Mouse (Mus musculus): ENCODE measurements around the gene Pnpla3. TPM values are rescaled to one million over a fixed set of nuclear protein-coding genes. Genes with fewer than 3 reads are reported as not detected.

Pnpla3 gene
- total RNA-seq, 2 experiments from 2014 or later: 7.3 to 8.1 TPM

GRCm38 (mm10) chr15:84188887-84189530 is 21.4 kb downstream of the Pnpla3 start:
- no peak for TF ChIP-seq CTCF (conservative IDR thresholded peaks at IDR 0.05)
- Histone ChIP-seq H3K27ac (no peak overlapping the region), H3K4me3 (no peak overlapping the region)
- no peak for DNase-seq (ENCODE audit: low spot score in 2 of 2)

- Histone ChIP-seq H3K27ac (no peak overlapping the region), H3K4me3 (no peak overlapping the region)
- no peak for TF ChIP-seq CTCF (conservative IDR thresholded peaks at IDR 0.05)
- DNase-seq (ENCODE audit: low spot score in 2 of 2): no peak
These were observed 22.2 kb downstream of the Pnpla3 start for GRCm38 (mm10) chr15:84189881-84190280.

DNA sequence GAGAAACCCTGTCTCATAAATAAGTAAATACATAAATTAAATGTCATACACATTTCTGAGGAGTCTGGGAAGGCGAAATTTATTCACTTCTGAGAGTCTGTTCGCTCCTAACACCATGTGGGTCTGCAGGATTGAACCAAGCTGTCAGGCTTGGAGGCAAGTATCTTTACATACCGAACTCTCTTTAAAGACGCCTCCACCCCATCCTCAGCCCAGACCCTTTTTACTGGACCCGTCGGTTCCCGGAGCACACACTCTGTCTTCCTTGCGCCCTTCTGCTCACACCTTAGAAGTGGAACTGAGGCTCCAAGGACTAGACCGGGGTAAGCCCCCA is 24.1 kb downstream of the Pnpla3 start:
- Histone ChIP-seq H3K4me3 (peak overlapping the region; percentile 99), H3K27ac (peak overlapping the region; percentile 97)
- DNase-seq (ENCODE audit: low spot score in 2 of 2): no peak
- TF ChIP-seq CTCF (conservative IDR thresholded peaks at IDR 0.05): no peak

GRCm38 (mm10) chr15:84192058-84192791 is 24.6 kb downstream of the Pnpla3 start, which contains the start of gene Samm50:
Gene Samm50 (plus strand): TSS chr15:84192241.
- peak; percentile 47 for TF ChIP-seq CTCF (conservative IDR thresholded peaks at IDR 0.05)
- peak within 1 kb of the TSS; percentile 99 for H3K4me3 ChIP-seq
- peak within 1 kb of the TSS; percentile 97 for H3K27ac ChIP-seq
- DNase-seq (ENCODE audit: low spot score in 2 of 2): peak; percentile 88 to 94

GRCm38 (mm10) chr15:84196486-84197165 is 29.0 kb downstream of the Pnpla3 start:
- TF ChIP-seq CTCF (conservative IDR thresholded peaks at IDR 0.05): no peak
- no peak overlapping the region for H3K27ac ChIP-seq

DNA sequence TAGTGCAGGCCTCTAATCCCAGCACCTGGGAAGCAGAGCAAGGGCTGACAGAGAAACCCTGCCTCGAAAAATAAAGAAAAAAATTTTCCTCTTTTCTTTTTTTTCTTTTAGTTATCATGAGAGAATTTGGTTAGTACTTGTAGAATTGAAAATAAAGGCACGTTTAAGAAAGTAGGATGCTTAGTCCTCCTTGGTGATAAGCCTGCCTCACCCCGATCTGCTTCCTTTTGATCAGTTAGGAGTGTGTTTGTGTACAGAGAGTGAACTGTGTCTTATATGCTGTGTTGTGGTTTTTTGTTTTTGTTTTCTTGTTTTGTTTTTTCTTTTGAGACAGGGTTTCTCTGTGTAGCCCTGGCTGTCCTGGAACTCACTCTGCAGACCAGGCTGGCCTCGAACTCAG is 39.7 kb downstream of the Pnpla3 start:
- Histone ChIP-seq H3K4me3 (no peak overlapping the region), H3K27ac (no peak overlapping the region)
- no peak for TF ChIP-seq CTCF (conservative IDR thresholded peaks at IDR 0.05)
- no peak for DNase-seq (ENCODE audit: low spot score in 2 of 2)

More at GRCm38 (mm10) chr15:84196486-84197165, 29.0 kb downstream of the Pnpla3 start:
- no peak overlapping the region for H3K4me3 ChIP-seq
- no peak for DNase-seq (ENCODE audit: low spot score in 2 of 2)

DNA sequence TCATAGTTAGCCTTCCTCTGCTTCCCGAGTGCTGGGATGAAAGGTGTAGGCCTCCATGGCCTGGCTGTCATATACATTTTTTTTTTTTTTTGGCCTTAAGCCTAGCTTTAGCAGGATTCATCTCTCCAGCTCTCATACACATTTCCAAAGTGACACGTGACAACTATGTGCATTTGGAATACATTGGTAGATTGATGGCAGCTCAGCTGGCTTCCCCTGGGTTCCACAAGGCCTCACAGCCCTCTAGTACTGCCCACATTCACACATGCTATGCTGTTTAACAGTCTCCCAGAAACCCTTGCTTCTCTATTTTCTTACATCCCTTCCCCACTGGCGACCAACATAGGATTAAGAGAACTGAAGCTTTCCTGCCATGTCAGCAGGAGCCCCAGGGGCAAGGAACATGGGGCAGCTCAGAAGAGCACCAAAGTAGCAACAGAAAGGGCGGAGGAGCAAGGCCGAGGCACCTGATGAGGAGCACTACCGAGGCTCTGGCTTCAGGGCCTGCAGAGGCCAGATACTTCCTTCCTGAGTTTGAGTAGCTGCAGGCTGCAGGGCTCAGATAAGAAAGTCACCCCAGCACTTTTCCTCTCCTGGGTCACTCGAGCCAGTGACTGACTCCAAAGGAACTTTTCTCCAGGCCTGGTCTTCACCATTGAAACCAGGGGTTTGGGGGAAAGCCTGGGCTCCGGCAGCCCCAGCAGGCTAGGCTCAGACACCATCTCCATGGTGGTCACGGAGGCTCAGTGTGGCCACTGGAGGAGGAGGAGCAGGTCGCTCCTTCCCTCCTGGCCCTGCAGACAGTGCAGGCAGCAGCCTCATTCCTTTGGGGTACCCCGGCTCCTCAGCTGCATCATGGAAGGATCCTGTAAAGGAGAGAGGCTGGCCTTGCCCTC is 42.1 kb downstream of the Pnpla3 start:
- Histone ChIP-seq H3K4me3 (no peak overlapping the region), H3K27ac (peak overlapping the region; percentile 65)
- no peak for DNase-seq (ENCODE audit: low spot score in 2 of 2)
- no peak for TF ChIP-seq CTCF (conservative IDR thresholded peaks at IDR 0.05)

- no peak for DNase-seq (ENCODE audit: low spot score in 2 of 2)
- no peak for TF ChIP-seq CTCF (conservative IDR thresholded peaks at IDR 0.05)
- peak overlapping the region; percentile 65; the same call in 1 of the 2 replicates for H3K27ac ChIP-seq
These were observed 42.8 kb downstream of the Pnpla3 start for GRCm38 (mm10) chr15:84210461-84210860.

DNA sequence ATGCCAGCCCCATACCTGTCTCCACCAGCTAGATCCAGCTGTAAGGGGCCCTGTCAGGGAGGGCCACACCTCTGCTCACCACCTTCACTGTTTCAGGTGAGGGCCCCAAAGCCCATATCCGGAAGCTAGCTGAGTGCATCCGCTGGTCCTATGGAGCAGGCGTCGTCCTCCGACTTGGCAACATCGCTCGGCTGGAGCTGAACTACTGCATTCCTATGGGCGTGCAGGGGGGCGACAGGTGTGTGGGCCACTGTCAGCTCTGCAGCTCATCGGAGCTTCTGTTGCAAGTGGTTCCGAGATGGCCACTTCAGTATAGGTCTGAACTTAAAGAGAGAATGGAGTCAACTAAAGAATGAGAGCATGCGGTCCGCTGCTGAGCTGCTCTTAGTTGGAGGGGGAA is 43.3 kb downstream of the Pnpla3 start:
- H3K27ac ChIP-seq: no peak overlapping the region

More at GRCm38 (mm10) chr15:84210461-84210860, 42.8 kb downstream of the Pnpla3 start:
- H3K4me3 ChIP-seq: no peak overlapping the region

GRCm38 (mm10) chr15:84211564-84211963 is 43.9 kb downstream of the Pnpla3 start:
- Histone ChIP-seq H3K27ac (peak overlapping the region; percentile 33; the same call in 1 of the 2 replicates), H3K4me3 (no peak overlapping the region)
- no peak for TF ChIP-seq CTCF (conservative IDR thresholded peaks at IDR 0.05)
- no peak for DNase-seq (ENCODE audit: low spot score in 2 of 2)

More for the DNA sequence above, 43.3 kb downstream of the Pnpla3 start:
- TF ChIP-seq CTCF (conservative IDR thresholded peaks at IDR 0.05): no peak
- no peak overlapping the region for H3K4me3 ChIP-seq
- no peak for DNase-seq (ENCODE audit: low spot score in 2 of 2)

DNA sequence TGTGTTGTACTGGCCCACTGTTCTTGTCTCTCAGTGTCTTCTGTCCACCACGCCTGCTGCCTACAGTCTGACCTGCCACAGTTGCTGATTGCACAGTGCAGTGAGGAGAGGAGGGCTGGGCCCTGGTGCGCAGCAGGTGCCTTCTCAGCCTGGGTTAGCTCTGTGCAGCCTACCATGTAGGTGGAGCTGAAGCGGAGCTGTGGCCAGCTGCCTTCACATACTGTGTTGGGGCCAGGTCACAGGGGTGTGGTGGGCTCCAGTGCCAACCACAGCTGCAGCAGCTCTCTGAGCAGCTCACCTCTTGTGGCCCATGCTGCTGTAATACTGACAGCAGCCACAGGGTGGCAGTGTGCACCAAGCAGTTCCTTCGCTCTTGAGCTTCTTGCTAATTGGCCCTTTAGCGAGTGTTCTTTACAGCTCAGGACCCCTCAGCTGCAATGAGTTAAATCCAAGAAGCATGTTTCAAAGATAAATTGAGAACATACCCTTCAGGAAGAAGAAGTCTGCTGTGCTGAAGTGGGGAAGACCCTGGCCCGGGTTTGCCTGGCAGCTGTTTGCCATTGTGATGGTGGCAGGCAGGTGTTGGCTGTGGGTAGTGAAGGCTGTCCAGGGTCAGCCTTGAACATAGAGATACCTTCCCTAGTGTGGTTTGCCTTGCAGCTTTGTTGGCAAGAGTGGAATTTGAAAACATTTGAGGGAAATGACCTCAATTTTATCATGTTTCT is 44.6 kb downstream of the Pnpla3 start:
- peak; percentile 81 to 96 for DNase-seq (ENCODE audit: low spot score in 2 of 2)
- TF ChIP-seq CTCF (conservative IDR thresholded peaks at IDR 0.05): peak; percentile 100; the same call in 1 of the 2 replicates
- H3K27ac ChIP-seq: peak overlapping the region; percentile 33; the same call in 1 of the 2 replicates
- H3K4me3 ChIP-seq: no peak overlapping the region

DNA sequence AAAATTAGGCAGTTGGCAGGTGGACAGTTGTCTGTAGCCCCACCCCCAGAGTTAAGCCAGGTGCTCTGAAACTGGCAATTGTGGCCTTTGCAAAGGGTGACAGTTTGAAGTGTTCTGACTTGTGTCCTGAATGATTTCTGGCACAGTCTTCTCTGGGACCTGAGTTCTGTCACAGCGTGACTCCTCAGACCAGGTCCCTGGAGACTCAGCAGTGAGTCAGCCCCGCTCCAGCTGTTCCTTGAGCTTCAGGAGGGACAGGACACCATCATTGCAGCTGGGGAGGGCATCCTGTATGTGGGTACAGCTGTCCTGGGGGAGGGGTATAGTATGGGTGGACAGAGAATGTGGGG is 45.1 kb downstream of the Pnpla3 start:
- H3K27ac ChIP-seq: 0 out of 2 replicates have a peak overlapping the region, but pooled peaks have one; percentile 28
- TF ChIP-seq CTCF (conservative IDR thresholded peaks at IDR 0.05): no peak

More for the DNA sequence above, 45.1 kb downstream of the Pnpla3 start:
- H3K4me3 ChIP-seq: no peak overlapping the region
- no peak for DNase-seq (ENCODE audit: low spot score in 2 of 2)
